Mouse (Mus musculus) adrenal gland (tissue): ENCODE results near the gene Csf3.

ENCODE experiments used
- intact Hi-C: fragments of 180-260 bp; cut with DNase I; formaldehyde crosslinking; loops from one replicate; pipeline ENCODE4 v1.15.1; 2025

Csf3 gene

GRCm38 (mm10) chr11:98746855-98747693 lies 46.0 kb downstream of the Csf3 start:
- intact Hi-C loops, result no loop called here

GRCm38 (mm10) chr11:98747804-98748505 lies 46.9 kb downstream of the Csf3 start:
- intact Hi-C loops, result no loop called here

- intact Hi-C loops, result no loop called here
These were observed 47.7 kb downstream of the Csf3 start for GRCm38 (mm10) chr11:98748506-98749416.

GRCm38 (mm10) chr11:98749716-98750115 lies 48.7 kb downstream of the Csf3 start:
- intact Hi-C loops, result loop anchor here (5.0 kb wide), 1 partner anchor 37 kb away; no protein-coding TSS in a partner anchor

GRCm38 (mm10) chr11:98750351-98751201 lies 49.5 kb downstream of the Csf3 start:
- intact Hi-C loops, result loop anchor here (5.0 kb wide), 1 partner anchor 38 kb away; no protein-coding TSS in a partner anchor

GRCm38 (mm10) chr11:98751221-98751782 lies 50.2 kb downstream of the Csf3 start:
- intact Hi-C loops, result loop anchor here (5.0 kb wide), 1 partner anchor 39 kb away; no protein-coding TSS in a partner anchor

- intact Hi-C loops, result loop anchor here (5.0 kb wide), 1 partner anchor 40 kb away; no protein-coding TSS in a partner anchor
These were observed 51.6 kb downstream of the Csf3 start for GRCm38 (mm10) chr11:98752562-98753140.
